Mouse (Mus musculus): ENCODE data around the gene Rasa3.

Gene Rasa3

GRCm38 (mm10) chr8:13550718-13551573 lies 126.5 kb downstream of the Rasa3 start:
- peak; percentile 96 for DNase-seq (ENCODE audit: low read depth)

- no peak for DNase-seq (ENCODE audit: low read depth)
Observed at GRCm38 (mm10) chr8:13548831-13549230, 128.6 kb downstream of the Rasa3 start.

GRCm38 (mm10) chr8:13548235-13548634 lies 129.2 kb downstream of the Rasa3 start:
- DNase-seq (ENCODE audit: low read depth), result peak; percentile 44

GRCm38 (mm10) chr8:13546421-13546820 lies 131.0 kb downstream of the Rasa3 start:
- DNase-seq (ENCODE audit: low read depth), result no peak

DNA sequence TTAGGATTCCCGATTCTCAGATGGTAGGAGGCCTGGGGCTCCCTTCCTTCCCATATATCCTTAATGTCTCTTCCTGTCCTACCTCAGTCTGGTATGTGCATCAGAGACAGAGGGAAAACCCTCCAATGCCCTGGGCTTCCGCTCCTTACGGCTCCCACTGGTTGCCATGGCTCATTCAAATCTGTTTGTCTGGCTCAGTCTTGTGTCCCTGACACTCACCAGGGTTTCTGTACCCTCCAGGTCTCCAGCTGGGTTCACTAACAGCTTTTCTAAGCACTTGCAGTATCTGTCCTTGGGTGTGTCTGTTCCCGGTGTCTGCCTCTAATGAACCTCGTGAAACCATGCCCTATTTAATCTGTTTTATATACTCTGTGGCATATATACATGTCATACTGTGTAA lies 135.9 kb downstream of the Rasa3 start:
- DNase-seq (ENCODE audit: low read depth), result no peak

DNA sequence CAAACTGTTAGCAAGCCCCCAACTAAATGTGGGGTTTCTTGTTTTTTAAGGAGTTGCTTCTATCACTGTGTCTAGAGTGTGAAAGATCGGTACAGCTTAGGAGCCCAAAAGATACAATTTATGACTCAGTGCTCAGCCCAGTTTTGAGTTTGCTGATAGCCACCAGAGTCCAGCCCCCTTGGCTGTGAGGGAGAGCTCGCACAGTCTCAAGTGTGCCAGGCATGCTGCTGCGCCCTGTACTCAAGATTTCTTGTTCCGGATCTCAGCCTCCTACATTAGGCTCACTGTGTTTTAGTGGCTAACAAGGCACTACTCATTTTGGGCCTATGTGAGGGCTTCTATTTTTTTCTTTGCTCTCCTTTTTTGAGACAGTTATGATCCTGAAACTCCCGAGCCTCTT lies 137.3 kb downstream of the Rasa3 start:
- no peak for DNase-seq (ENCODE audit: low read depth)

DNA sequence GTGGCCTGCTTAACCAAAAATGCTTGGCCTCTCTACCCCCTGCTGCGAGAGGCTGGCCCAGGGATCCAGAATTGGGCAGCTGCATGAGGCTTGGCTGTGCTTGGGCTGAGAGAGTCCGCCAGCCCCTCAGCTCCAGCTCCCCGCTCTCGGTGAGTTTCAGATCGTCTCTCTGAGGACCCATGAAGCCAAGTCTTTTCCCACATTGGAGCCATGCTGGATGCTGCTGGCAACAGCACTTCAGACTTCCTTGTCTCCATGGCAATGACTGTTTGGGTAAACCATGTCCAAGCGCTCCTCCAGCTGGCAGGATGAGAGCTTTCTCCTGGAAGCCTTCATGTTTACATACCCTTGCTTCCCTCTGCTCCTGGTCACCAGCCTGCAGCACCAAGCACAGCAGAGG lies 138.6 kb downstream of the Rasa3 start:
- no peak for DNase-seq (ENCODE audit: low read depth)

DNA sequence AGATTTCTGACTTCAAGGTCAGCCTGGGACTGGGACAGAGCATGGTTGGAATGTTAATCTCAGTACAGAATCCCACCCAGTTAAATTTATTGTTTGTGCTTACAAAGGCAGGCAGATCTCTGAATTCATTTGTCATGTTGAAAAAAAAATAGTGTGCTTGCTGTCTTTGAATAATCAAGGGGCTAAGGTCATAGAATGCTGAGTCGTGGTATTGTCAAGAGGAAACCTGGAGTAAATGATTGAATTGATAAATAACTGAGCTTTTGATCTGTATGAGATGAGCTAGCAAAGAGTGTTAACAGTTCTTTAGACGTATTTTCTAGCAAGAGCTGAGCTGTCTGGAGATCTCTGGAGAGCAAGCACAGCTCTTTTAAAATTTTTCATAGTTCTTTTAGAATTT lies 140.3 kb downstream of the Rasa3 start:
- DNase-seq (ENCODE audit: low read depth), result no peak

GRCm38 (mm10) chr8:13533123-13533522 lies 144.3 kb downstream of the Rasa3 start:
- DNase-seq (ENCODE audit: low read depth), result no peak

- DNase-seq (ENCODE audit: low read depth), result peak; percentile 39
Observed at GRCm38 (mm10) chr8:13531602-13532171, 145.7 kb downstream of the Rasa3 start.

GRCm38 (mm10) chr8:13530941-13531340 lies 146.5 kb downstream of the Rasa3 start:
- DNase-seq (ENCODE audit: low read depth), result peak; percentile 99

- DNase-seq (ENCODE audit: low read depth), result no peak
Observed at GRCm38 (mm10) chr8:13530401-13530800, 147.0 kb downstream of the Rasa3 start.

DNA sequence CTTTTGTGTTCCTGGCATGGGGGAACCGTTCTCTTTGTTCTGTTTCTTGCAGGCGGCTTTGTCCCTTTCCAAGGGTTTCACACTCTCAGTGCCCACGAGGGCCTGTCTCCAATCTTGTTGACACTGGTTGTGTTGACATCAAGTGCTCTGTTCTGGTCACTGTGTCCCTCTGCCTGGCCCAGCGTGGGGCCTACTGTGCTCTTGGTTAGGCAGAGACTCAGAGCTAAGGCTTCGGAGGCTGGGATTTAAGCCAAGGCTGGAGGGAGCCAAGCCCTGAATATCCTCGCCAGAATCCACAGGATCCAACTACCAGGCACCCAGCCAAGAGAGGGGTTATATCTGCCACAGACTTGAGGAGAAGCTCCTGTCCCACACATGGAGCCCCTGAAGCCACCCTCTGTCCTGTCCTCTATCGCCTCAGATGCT lies 147.5 kb downstream of the Rasa3 start:
- no peak for DNase-seq (ENCODE audit: low read depth)

- DNase-seq (ENCODE audit: low read depth), result no peak
Observed at GRCm38 (mm10) chr8:13529011-13529840, 148.2 kb downstream of the Rasa3 start.

- no peak for DNase-seq (ENCODE audit: low read depth)
Observed at GRCm38 (mm10) chr8:13521392-13521791, 156.0 kb downstream of the Rasa3 start.

- no peak for DNase-seq (ENCODE audit: low read depth)
Observed at GRCm38 (mm10) chr8:13520349-13520748, 157.1 kb downstream of the Rasa3 start.

- DNase-seq (ENCODE audit: low read depth), result no peak
Observed at GRCm38 (mm10) chr8:13519503-13519902, 157.9 kb downstream of the Rasa3 start.

DNA sequence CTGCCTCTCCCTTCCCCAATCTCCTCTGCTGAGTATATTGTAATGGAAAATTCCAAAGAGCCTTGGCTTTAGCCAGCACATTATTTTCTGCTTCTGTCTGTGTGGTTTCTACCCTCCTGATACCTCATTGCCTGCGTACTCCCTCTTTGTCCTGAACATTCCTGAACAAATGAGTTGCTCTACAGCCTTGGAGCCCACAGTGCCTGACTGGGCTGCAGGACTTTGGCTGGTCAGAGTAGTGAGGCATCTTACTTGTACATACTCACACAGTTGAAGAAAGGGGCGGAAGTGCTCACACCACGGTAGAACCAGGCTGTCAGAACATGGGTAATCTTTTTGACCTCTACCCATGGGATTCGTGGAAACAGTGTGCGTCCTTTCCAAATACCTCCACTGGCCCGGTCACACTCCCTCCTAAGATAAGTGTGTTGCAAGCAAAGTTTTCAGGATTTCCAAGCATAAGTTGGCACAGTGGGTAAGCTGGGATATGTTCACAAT lies 160.1 kb downstream of the Rasa3 start:
- DNase-seq (ENCODE audit: low read depth), result no peak

All from 416B (cell line).